Mouse (Mus musculus): ENCODE measurements around the gene Tvp23a.

DNA sequence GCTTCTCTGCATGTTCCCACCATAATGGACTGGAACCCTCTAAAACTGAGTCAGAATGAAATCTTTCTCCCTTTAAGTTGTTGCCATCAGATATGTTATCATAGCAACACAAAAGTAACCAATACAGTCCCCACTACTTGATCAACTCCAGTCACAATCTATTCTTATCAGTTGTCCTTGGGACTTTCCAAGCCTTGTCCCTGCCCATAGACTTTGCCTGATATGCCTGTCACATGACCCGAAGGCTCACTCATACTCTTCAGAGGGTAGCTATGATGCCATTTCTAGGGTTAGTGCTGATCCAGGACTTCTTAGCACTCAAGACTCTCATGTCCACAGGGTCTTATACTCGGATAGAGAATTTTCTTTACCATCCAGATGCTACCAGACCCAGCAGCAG lies 13.0 kb upstream of the Tvp23a start:
- TF ChIP-seq POLR2A (IDR thresholded peaks at IDR 0.05; ENCODE audit: borderline replicate concordance, low read depth, low read length) (no peak), CTCF (IDR thresholded peaks at IDR 0.05; ENCODE audit: low read depth, low read length) (no peak)

Data from bone marrow macrophage, adult 2 months (primary cell).